Mouse (Mus musculus) 3T3-L1 (cell line): ENCODE measurements around the gene Xylt1.

ENCODE experiments used
- DNase-seq: peaks from one replicate; pipeline ENCODE4 v3.0.0-alpha.2; 2015; ENCODE audit warnings: low read depth, low spot score

Xylt1 gene

GRCm38 (mm10) chr7:117435091-117435490 lies 54.3 kb downstream of the Xylt1 start:
- DNase-seq, result no peak

- no peak for DNase-seq
Observed at GRCm38 (mm10) chr7:117435730-117436441, 55.1 kb downstream of the Xylt1 start.

GRCm38 (mm10) chr7:117436892-117437291 lies 56.1 kb downstream of the Xylt1 start:
- DNase-seq, result no peak

GRCm38 (mm10) chr7:117440994-117441393 lies 60.2 kb downstream of the Xylt1 start:
- no peak for DNase-seq

- DNase-seq, result no peak
Observed at GRCm38 (mm10) chr7:117442639-117443038, 61.9 kb downstream of the Xylt1 start.

- no peak for DNase-seq
Observed at GRCm38 (mm10) chr7:117443215-117443614, 62.4 kb downstream of the Xylt1 start.

- no peak for DNase-seq
Observed at GRCm38 (mm10) chr7:117445471-117445870, 64.7 kb downstream of the Xylt1 start.

GRCm38 (mm10) chr7:117449605-117450004 lies 68.8 kb downstream of the Xylt1 start:
- DNase-seq, result no peak

GRCm38 (mm10) chr7:117451212-117451611 lies 70.4 kb downstream of the Xylt1 start:
- no peak for DNase-seq

- DNase-seq, result no peak
Observed at GRCm38 (mm10) chr7:117452269-117452668, 71.5 kb downstream of the Xylt1 start.

GRCm38 (mm10) chr7:117454789-117455548 lies 74.2 kb downstream of the Xylt1 start:
- DNase-seq, result no peak

GRCm38 (mm10) chr7:117462196-117462935 lies 81.6 kb downstream of the Xylt1 start:
- DNase-seq, result no peak

- no peak for DNase-seq
Observed at GRCm38 (mm10) chr7:117464956-117465355, 84.2 kb downstream of the Xylt1 start.

- DNase-seq, result no peak
Observed at GRCm38 (mm10) chr7:117466006-117466780, 85.4 kb downstream of the Xylt1 start.

- DNase-seq, result no peak
Observed at GRCm38 (mm10) chr7:117470243-117470802, 89.5 kb downstream of the Xylt1 start.

- DNase-seq, result no peak
Observed at GRCm38 (mm10) chr7:117472055-117472780, 91.4 kb downstream of the Xylt1 start.

GRCm38 (mm10) chr7:117472781-117473743 lies 92.3 kb downstream of the Xylt1 start:
- DNase-seq, result no peak

GRCm38 (mm10) chr7:117474302-117474701 lies 93.5 kb downstream of the Xylt1 start:
- DNase-seq, result no peak

GRCm38 (mm10) chr7:117475106-117475505 lies 94.3 kb downstream of the Xylt1 start:
- DNase-seq, result no peak
